Mouse (Mus musculus) adrenal gland, postnatal 4 days (tissue): ENCODE data around the gene Foxg1. TPM values are rescaled to one million over a fixed set of nuclear protein-coding genes. Genes with fewer than 3 reads are reported as not detected.

Experiments used
- DNase-seq, 2 experiments: peaks; one replicate each; pipeline ENCODE4 v3.0.0; 2021 to 2022; ENCODE audit warnings: low spot score in 2 of 2, mixed read lengths in 2 of 2
- long read RNA-seq, 2 experiments: library from polyadenylated mRNA; stranded (forward); transcript quantifications; one replicate each; pipeline ENCODE4 v2.0.0; 2021
- total RNA-seq, 2 experiments: library from RNA; stranded (reverse); gene quantifications; 2 replicates each; pipeline ENCODE4 v1.2.3; 2021

Gene Foxg1
- under 1 TPM; 0.34 to 0.90 TPM for total RNA-seq
- long read RNA-seq, experiment 1, result 0 reads
- long read RNA-seq, experiment 2, result 0 reads

GRCm38 (mm10) chr12:49382565-49383520 lies at the start of gene Foxg1:
Foxg1 (plus strand) TSS chr12:49382660.
- no peak for DNase-seq

- no peak for DNase-seq
Measured at GRCm38 (mm10) chr12:49349697-49350096, 32.8 kb upstream of the Foxg1 start.

GRCm38 (mm10) chr12:49368931-49369330 lies 13.5 kb upstream of the Foxg1 start:
- DNase-seq, result no peak

GRCm38 (mm10) chr12:49372170-49372569 lies 10.3 kb upstream of the Foxg1 start:
- DNase-seq, result no peak

GRCm38 (mm10) chr12:49373176-49373575 lies 9.3 kb upstream of the Foxg1 start:
- DNase-seq, result no peak

GRCm38 (mm10) chr12:49373821-49374605 lies 8.4 kb upstream of the Foxg1 start:
- DNase-seq, result no peak

GRCm38 (mm10) chr12:49374606-49374995 lies 7.9 kb upstream of the Foxg1 start:
- DNase-seq, result no peak

- no peak for DNase-seq
Measured at GRCm38 (mm10) chr12:49375427-49376317, 6.8 kb upstream of the Foxg1 start.

- no peak for DNase-seq
Measured at GRCm38 (mm10) chr12:49376318-49376992, 6.0 kb upstream of the Foxg1 start.

GRCm38 (mm10) chr12:49377281-49377970 lies 5.0 kb upstream of the Foxg1 start:
- no peak for DNase-seq

- no peak for DNase-seq
Measured at GRCm38 (mm10) chr12:49378920-49379319, 3.5 kb upstream of the Foxg1 start.

GRCm38 (mm10) chr12:49379446-49379845 lies 3.0 kb upstream of the Foxg1 start:
- no peak for DNase-seq

GRCm38 (mm10) chr12:49380442-49380841 lies 2.0 kb upstream of the Foxg1 start:
- no peak for DNase-seq

- DNase-seq, result no peak
Measured at GRCm38 (mm10) chr12:49381031-49381525, 1.4 kb upstream of the Foxg1 start.

GRCm38 (mm10) chr12:49381721-49382365 lies 617 bp upstream of the Foxg1 start:
- no peak for DNase-seq

GRCm38 (mm10) chr12:49383521-49384133 lies 1.2 kb downstream of the Foxg1 start:
- DNase-seq, result no peak

- DNase-seq, result no peak
Measured at GRCm38 (mm10) chr12:49384295-49384875, 1.9 kb downstream of the Foxg1 start.
